Mouse (Mus musculus) forebrain, postnatal 0 days (tissue): ENCODE results near the gene Armh3. TPM values are rescaled to one million over a fixed set of nuclear protein-coding genes. Genes with fewer than 3 reads are reported as not detected.

ENCODE experiments used
- ATAC-seq: fragments of 200-750 bp; cut with Nextera tagmentation; 2 replicates; pipeline ENCODE4 v1.8.0; 2017; ENCODE audit warnings: mild to moderate bottlenecking, moderate library complexity
- DNase-seq: peaks from one replicate; pipeline ENCODE4 v3.0.0-alpha.2; 2015
- H3K27ac ChIP-seq: fragments of 300-500 bp; sonication (generic); 2 replicates; pipeline ENCODE4 v1.5.1; 2014; ENCODE audit warnings: low read depth, mild to moderate bottlenecking, antibody characterized with exemption, low read length, moderate library complexity, mixed read lengths
- H3K27me3 ChIP-seq: fragments of 300-500 bp; sonication (generic); 2 replicates; pipeline ENCODE4 v1.6.1; 2014; ENCODE audit warnings: mild to moderate bottlenecking, low read length, mixed read lengths; ENCODE audit not compliant: insufficient read depth
- H3K36me3 ChIP-seq: fragments of 300-500 bp; sonication (generic); 2 replicates; pipeline ENCODE4 v1.6.1; 2014; ENCODE audit warnings: mild to moderate bottlenecking, moderate library complexity; ENCODE audit not compliant: insufficient read depth
- H3K4me1 ChIP-seq: fragments of 300-500 bp; sonication (generic); 2 replicates; pipeline ENCODE4 v1.6.1; 2014; ENCODE audit warnings: antibody characterized with exemption; ENCODE audit not compliant: insufficient read depth
- H3K4me2 ChIP-seq: fragments of 300-500 bp; sonication (generic); 2 replicates; pipeline ENCODE4 v1.6.1; 2014; ENCODE audit warnings: low read depth, mild to moderate bottlenecking, moderate library complexity
- H3K4me3 ChIP-seq: fragments of 300-500 bp; sonication (generic); 2 replicates; pipeline ENCODE4 v1.5.1; 2014; ENCODE audit warnings: low read depth, low read length, mixed read lengths
- H3K9ac ChIP-seq: fragments of 300-500 bp; sonication (generic); 2 replicates; pipeline ENCODE4 v1.6.1; 2014; ENCODE audit warnings: mild to moderate bottlenecking
- H3K9me3 ChIP-seq: fragments of 300-500 bp; sonication (generic); 2 replicates; pipeline ENCODE4 v1.6.1; 2016; ENCODE audit warnings: low read length
- CTCF ChIP-seq: sonication (generic); IDR thresholded peaks from 2 replicates; pipeline ENCODE4 v1.5.1; 2016; ENCODE audit warnings: antibody characterized with exemption, control low read depth, low read depth
- WGBS: fragments of 180-500 bp; shearing (Covaris S2); extraction: QIAGEN DNeasy Blood & Tissue Kit; methylation state at CpG from one replicate; pipeline ENCODE4 v1.1.7; 2014; 5-methylcytosine and 5-hydroxymethylcytosine counted together
- polyA plus RNA-seq: library from polyadenylated mRNA; unstranded; fragments of >200 nt; fragmentation: Nextera tagmentation; extraction: Ambion mirVana; gene quantifications from 2 replicates; pipeline ENCODE4 v1.2.1, GENCODE M21; 2015
- total RNA-seq: library from RNA; depleted of rRNA; stranded (reverse); fragments of >200 nt; gene quantifications from 2 replicates; pipeline ENCODE4 v1.2.3, GENCODE M21; 2014

The Armh3 gene
- total and polyA plus RNA-seq, 2 experiments from 2014 or later: 20.9 to 22.5 TPM

GRCm38 (mm10) chr19:45945986-45946385, 52.3 kb downstream of the Armh3 start:
- no peak overlapping the region for H3K4me2 ChIP-seq
- no peak for ATAC-seq
- no peak overlapping the region for H3K9ac ChIP-seq
- H3K27me3 ChIP-seq: no peaks in the 10 kb centered on the region
- H3K4me3 ChIP-seq: no peak overlapping the region
- 97% methylated on average over 2 of the region's 2 CpGs for WGBS
- TF ChIP-seq CTCF: no peak
- no peaks in the 10 kb centered on the region for H3K9me3 ChIP-seq
- DNase-seq: no peak
- H3K36me3 ChIP-seq: peaks cover 36% of the 10 kb centered on the region
- H3K27ac ChIP-seq: no peak overlapping the region
- H3K4me1 ChIP-seq: no peaks in the 10 kb centered on the region

- WGBS: 74% methylated on average over 4 of the region's 4 CpGs
- no peak for DNase-seq
- Histone ChIP-seq H3K4me2 (no peak overlapping the region), H3K27me3 (no peaks in the 10 kb centered on the region), H3K4me3 (no peak overlapping the region), H3K9me3 (no peaks in the 10 kb centered on the region), H3K36me3 (peaks cover 25% of the 10 kb centered on the region), H3K4me1 (no peaks in the 10 kb centered on the region), H3K27ac (no peak overlapping the region), H3K9ac (no peak overlapping the region)
- ATAC-seq: no peak
- no peak for TF ChIP-seq CTCF
Observed at GRCm38 (mm10) chr19:45943758-45944157, 54.5 kb downstream of the Armh3 start.

GRCm38 (mm10) chr19:45938064-45938463, 60.2 kb downstream of the Armh3 start:
- H3K4me2 ChIP-seq: no peak overlapping the region
- 0 out of 2 replicates have a peak, but pooled peaks have one; percentile 2 for TF ChIP-seq CTCF
- no peak overlapping the region for H3K4me3 ChIP-seq
- H3K9ac ChIP-seq: no peak overlapping the region
- no peaks in the 10 kb centered on the region for H3K27me3 ChIP-seq
- peaks cover 19% of the 10 kb centered on the region for H3K36me3 ChIP-seq
- 28% methylated on average over 3 of the region's 3 CpGs for WGBS
- ATAC-seq (no peak), DNase-seq (no peak)
- H3K4me1 ChIP-seq: no peaks in the 10 kb centered on the region
- H3K9me3 ChIP-seq: no peaks in the 10 kb centered on the region
- peak overlapping the region; percentile 67 for H3K27ac ChIP-seq

GRCm38 (mm10) chr19:45937530-45937929, 60.8 kb downstream of the Armh3 start:
- WGBS: 5% methylated on average over 9 of the region's 9 CpGs
- H3K9ac ChIP-seq: no peak overlapping the region
- no peak for TF ChIP-seq CTCF
- H3K27ac ChIP-seq: peak overlapping the region; percentile 67
- no peak overlapping the region for H3K4me2 ChIP-seq
- peak; percentile 63 for DNase-seq
- no peaks in the 10 kb centered on the region for H3K4me1 ChIP-seq
- no peaks in the 10 kb centered on the region for H3K27me3 ChIP-seq
- peak; percentile 89 for ATAC-seq
- peaks cover 22% of the 10 kb centered on the region for H3K36me3 ChIP-seq
- no peak overlapping the region for H3K4me3 ChIP-seq
- no peaks in the 10 kb centered on the region for H3K9me3 ChIP-seq

- no peak overlapping the region for H3K27ac ChIP-seq
- no peak for DNase-seq
- H3K9me3 ChIP-seq: no peaks in the 10 kb centered on the region
- peaks cover 15% of the 10 kb centered on the region; the same call in 1 of the 2 replicates for H3K36me3 ChIP-seq
- no peaks in the 10 kb centered on the region for H3K4me1 ChIP-seq
- no peak overlapping the region for H3K9ac ChIP-seq
- no peaks in the 10 kb centered on the region for H3K27me3 ChIP-seq
- 83% methylated on average over 5 of the region's 5 CpGs for WGBS
- no peak for TF ChIP-seq CTCF
- H3K4me2 ChIP-seq: no peak overlapping the region
- no peak overlapping the region for H3K4me3 ChIP-seq
- no peak for ATAC-seq
Observed at GRCm38 (mm10) chr19:45927236-45927635, 71.1 kb downstream of the Armh3 start.

- no peaks in the 10 kb centered on the region for H3K4me1 ChIP-seq
- no peak overlapping the region for H3K9ac ChIP-seq
- TF ChIP-seq CTCF: no peak
- no peaks in the 10 kb centered on the region for H3K9me3 ChIP-seq
- H3K4me3 ChIP-seq: no peak overlapping the region
- no peak overlapping the region for H3K4me2 ChIP-seq
- ATAC-seq (no peak), DNase-seq (no peak)
- H3K36me3 ChIP-seq: peaks cover 10% of the 10 kb centered on the region; the same call in 1 of the 2 replicates
- WGBS: 83% methylated on average over 8 of the region's 8 CpGs
- no peaks in the 10 kb centered on the region for H3K27me3 ChIP-seq
- no peak overlapping the region for H3K27ac ChIP-seq
Observed at GRCm38 (mm10) chr19:45926342-45926741, 71.9 kb downstream of the Armh3 start.

- H3K27ac ChIP-seq: peak overlapping the region; percentile 57
- WGBS: 30% methylated on average over 9 of the region's 9 CpGs
- peak; percentile 63 for DNase-seq
- H3K4me3 ChIP-seq: no peak overlapping the region
- H3K27me3 ChIP-seq: no peaks in the 10 kb centered on the region
- TF ChIP-seq CTCF: peak; percentile 33
- no peaks in the 10 kb centered on the region for H3K9me3 ChIP-seq
- no peaks in the 10 kb centered on the region; the same call in 1 of the 2 replicates for H3K36me3 ChIP-seq
- ATAC-seq: peak; percentile 71
- H3K4me2 ChIP-seq: no peak overlapping the region
- no peak overlapping the region for H3K9ac ChIP-seq
- peaks cover 12% of the 10 kb centered on the region for H3K4me1 ChIP-seq
Observed at GRCm38 (mm10) chr19:45920299-45921090, 77.8 kb downstream of the Armh3 start.
